Mouse (Mus musculus): Measurements from ENCODE around the gene Ccl7. TPM values are rescaled to one million over a fixed set of nuclear protein-coding genes. Genes with fewer than 3 reads are reported as not detected.

Gene Ccl7
- total and polyA plus RNA-seq, 3 experiments: not detected

DNA sequence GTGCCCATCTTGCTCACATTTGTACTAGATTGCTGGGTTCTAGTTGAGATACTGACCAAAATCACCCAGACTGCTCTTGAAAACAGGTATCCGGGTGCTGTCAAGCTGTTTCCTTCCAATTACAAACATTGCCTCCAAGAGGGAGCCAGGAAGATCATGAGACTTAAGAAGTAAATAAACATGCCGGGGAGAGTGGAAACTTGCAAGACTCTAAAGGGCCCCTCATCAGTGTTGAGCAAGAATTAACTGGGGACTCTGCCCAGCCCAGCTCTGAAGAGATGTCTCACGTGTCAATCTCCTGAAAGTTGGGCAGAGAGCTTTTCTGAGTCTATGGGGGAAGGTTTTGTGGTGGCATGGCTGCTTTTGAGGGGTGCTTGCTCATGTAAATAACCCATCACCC lies 31.5 kb downstream of the Ccl7 start:
- Histone ChIP-seq H3K4me1 (ENCODE audit: insufficient read depth, low read depth, low read length) (no peaks in the 10 kb centered on the region), H3K9me3 (replicated peaks) (peaks cover 34% of the 10 kb centered on the region), H3K27me3 (ENCODE audit: insufficient read depth, low read length) (no peaks in the 10 kb centered on the region), H3K36me3 (replicated peaks) (no peaks in the 10 kb centered on the region), H3K4me3 (ENCODE audit: low read depth, low read length) (no peak overlapping the region)
- TF ChIP-seq POLR2AphosphoS5 (IDR thresholded peaks at IDR 0.05; ENCODE audit: insufficient replicate concordance, low read depth, low read length) (no peak), GATA1 (IDR thresholded peaks at IDR 0.05; ENCODE audit: borderline replicate concordance, low read length) (no peak), CTCF (IDR thresholded peaks at IDR 0.05; ENCODE audit: low read depth, low read length) (no peak), GATA2 (IDR thresholded peaks at IDR 0.05; ENCODE audit: borderline replicate concordance, low read depth, low read length) (no peak), TAL1 (conservative IDR thresholded peaks at IDR 0.05; ENCODE audit: low read depth, low read length) (no peak)
- DNase-seq (ENCODE audit: low spot score) (no peak), ATAC-seq (ENCODE audit: extremely low read depth, insufficient number of reproducible peaks, low FRiP score, poor library complexity, severe bottlenecking) (no peak)

DNA sequence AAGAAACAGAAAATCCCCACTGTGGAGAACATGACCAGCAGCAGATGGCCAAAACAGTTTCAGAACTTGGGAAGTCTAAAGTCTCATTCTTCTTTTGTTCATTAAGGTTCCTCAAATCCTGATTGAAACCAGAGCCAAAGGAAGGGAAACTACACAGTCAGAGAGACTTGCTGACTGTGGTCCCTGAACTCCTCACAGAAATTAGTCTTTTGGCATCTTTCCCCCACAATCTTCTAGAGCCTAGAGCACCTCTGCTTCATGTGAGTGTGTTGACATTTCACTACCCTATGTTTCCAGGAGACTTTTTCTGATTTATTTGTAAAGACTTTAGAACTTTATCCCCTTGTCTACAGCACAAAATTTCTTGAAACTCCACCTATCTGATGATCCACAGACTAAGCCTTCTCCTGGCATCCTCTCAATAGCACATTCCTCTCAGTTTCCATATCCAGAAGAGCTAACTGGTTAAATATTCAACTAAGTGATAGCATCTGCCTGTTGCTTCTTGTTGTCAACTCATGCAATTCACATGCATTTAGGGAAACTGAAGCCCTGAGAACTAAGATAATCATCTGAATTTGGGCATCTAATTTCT lies 32.7 kb downstream of the Ccl7 start:
- Histone ChIP-seq H3K4me3 (ENCODE audit: low read depth, low read length) (no peak overlapping the region), H3K27me3 (ENCODE audit: insufficient read depth, low read length) (no peaks in the 10 kb centered on the region), H3K4me1 (ENCODE audit: insufficient read depth, low read depth, low read length) (no peaks in the 10 kb centered on the region), H3K9me3 (replicated peaks) (peaks cover 27% of the 10 kb centered on the region), H3K36me3 (replicated peaks) (no peaks in the 10 kb centered on the region)
- ATAC-seq (ENCODE audit: extremely low read depth, insufficient number of reproducible peaks, low FRiP score, poor library complexity, severe bottlenecking): no peak
- no peak for DNase-seq (ENCODE audit: low spot score)
- TF ChIP-seq GATA1 (IDR thresholded peaks at IDR 0.05; ENCODE audit: borderline replicate concordance, low read length): no peak
- TF ChIP-seq TAL1 (conservative IDR thresholded peaks at IDR 0.05; ENCODE audit: low read depth, low read length): no peak
- no peak for TF ChIP-seq GATA2 (IDR thresholded peaks at IDR 0.05; ENCODE audit: borderline replicate concordance, low read depth, low read length)
- TF ChIP-seq CTCF (IDR thresholded peaks at IDR 0.05; ENCODE audit: low read depth, low read length): no peak
- no peak for TF ChIP-seq POLR2AphosphoS5 (IDR thresholded peaks at IDR 0.05; ENCODE audit: insufficient replicate concordance, low read depth, low read length)

DNA sequence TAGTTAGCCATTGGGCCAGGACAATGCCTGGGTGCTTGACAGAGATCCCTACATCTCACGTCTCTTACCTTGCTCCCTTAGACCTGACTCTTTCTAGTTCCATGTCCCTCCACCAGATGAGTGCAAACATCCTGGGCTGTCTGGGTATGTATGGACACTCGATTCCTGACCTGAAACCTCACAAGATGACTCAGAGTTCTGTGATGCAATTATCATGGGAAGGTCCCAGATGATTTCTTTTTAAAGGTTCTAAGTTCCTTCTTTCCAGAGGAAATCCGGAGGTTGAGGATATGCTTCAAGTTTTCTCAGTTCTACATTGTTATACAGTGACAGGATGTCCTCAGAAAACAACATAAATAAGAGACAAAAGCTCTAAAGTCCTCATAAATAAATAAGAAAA lies 35.4 kb downstream of the Ccl7 start:
- peaks cover 19% of the 10 kb centered on the region for H3K9me3 ChIP-seq (replicated peaks)
- no peak for DNase-seq (ENCODE audit: low spot score)
- ATAC-seq (ENCODE audit: extremely low read depth, insufficient number of reproducible peaks, low FRiP score, poor library complexity, severe bottlenecking): no peak
- H3K4me3 ChIP-seq (ENCODE audit: low read depth, low read length): no peak overlapping the region
- H3K36me3 ChIP-seq (replicated peaks): no peaks in the 10 kb centered on the region
- no peaks in the 10 kb centered on the region for H3K4me1 ChIP-seq (ENCODE audit: insufficient read depth, low read depth, low read length)
- no peaks in the 10 kb centered on the region for H3K27me3 ChIP-seq (ENCODE audit: insufficient read depth, low read length)
- TF ChIP-seq POLR2AphosphoS5 (IDR thresholded peaks at IDR 0.05; ENCODE audit: insufficient replicate concordance, low read depth, low read length) (no peak), GATA2 (IDR thresholded peaks at IDR 0.05; ENCODE audit: borderline replicate concordance, low read depth, low read length) (no peak), CTCF (IDR thresholded peaks at IDR 0.05; ENCODE audit: low read depth, low read length) (no peak), TAL1 (conservative IDR thresholded peaks at IDR 0.05; ENCODE audit: low read depth, low read length) (no peak), GATA1 (IDR thresholded peaks at IDR 0.05; ENCODE audit: borderline replicate concordance, low read length) (no peak)

DNA sequence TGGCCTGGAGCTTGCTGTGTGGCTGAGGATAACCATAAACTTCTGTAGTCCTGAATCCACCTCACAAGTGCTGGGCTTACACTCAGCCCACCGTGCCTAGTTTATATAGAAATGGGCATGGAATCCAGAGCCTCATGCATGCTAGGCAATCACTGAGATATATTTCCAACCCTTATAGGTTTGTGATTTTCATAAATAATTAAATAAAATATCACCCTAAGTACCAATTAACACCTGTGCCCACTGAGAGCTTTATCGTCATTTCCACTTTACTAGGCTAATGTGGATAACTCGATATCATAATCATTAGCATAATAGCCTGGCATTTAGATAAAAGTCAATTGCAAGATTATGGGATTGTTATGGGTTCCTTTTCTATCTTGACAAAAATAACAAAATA lies 38.8 kb downstream of the Ccl7 start:
- H3K4me1 ChIP-seq (ENCODE audit: insufficient read depth, low read depth, low read length): no peaks in the 10 kb centered on the region
- no peak overlapping the region for H3K4me3 ChIP-seq (ENCODE audit: low read depth, low read length)
- ATAC-seq (ENCODE audit: extremely low read depth, insufficient number of reproducible peaks, low FRiP score, poor library complexity, severe bottlenecking) (no peak), DNase-seq (ENCODE audit: low spot score) (no peak)
- H3K27me3 ChIP-seq (ENCODE audit: insufficient read depth, low read length): no peaks in the 10 kb centered on the region
- TF ChIP-seq CTCF (IDR thresholded peaks at IDR 0.05; ENCODE audit: low read depth, low read length) (no peak), GATA1 (IDR thresholded peaks at IDR 0.05; ENCODE audit: borderline replicate concordance, low read length) (no peak), POLR2AphosphoS5 (IDR thresholded peaks at IDR 0.05; ENCODE audit: insufficient replicate concordance, low read depth, low read length) (no peak), GATA2 (IDR thresholded peaks at IDR 0.05; ENCODE audit: borderline replicate concordance, low read depth, low read length) (no peak), TAL1 (conservative IDR thresholded peaks at IDR 0.05; ENCODE audit: low read depth, low read length) (no peak)
- H3K9me3 ChIP-seq (replicated peaks): peaks cover 16% of the 10 kb centered on the region
- no peaks in the 10 kb centered on the region for H3K36me3 ChIP-seq (replicated peaks)

Other genes with a start within 250 kb of the Ccl7 start
- gene 5530401A14Rik, start 185.0 kb upstream of the Ccl7 start, total RNA-seq (2014; fragmentation: Nextera tagmentation): 0.23 and 0.34 TPM in 2 replicates
- gene 5530401A14Rik, start 185.0 kb upstream of the Ccl7 start, total RNA-seq (2017): 0.05 TPM in 1 of 2 replicates, not detected in the other
- not detected in 2 replicates for gene 5530401A14Rik, start 185.0 kb upstream of the Ccl7 start, polyA plus RNA-seq (2012)
- not detected in 2 replicates for gene Asic2, start 77.3 kb upstream of the Ccl7 start, total RNA-seq (2014; fragmentation: Nextera tagmentation)
- 0.12 and 0.16 TPM in 2 replicates for gene Asic2, start 77.3 kb upstream of the Ccl7 start, total RNA-seq (2017)
- not detected in 2 replicates for gene Asic2, start 77.3 kb upstream of the Ccl7 start, polyA plus RNA-seq (2012)
- not detected in 2 replicates for gene Ccl2, start 10.1 kb upstream of the Ccl7 start, total RNA-seq (2014; fragmentation: Nextera tagmentation)
- gene Ccl2, start 10.1 kb upstream of the Ccl7 start, total RNA-seq (2017): not detected in 2 replicates
- not detected in 2 replicates for gene Ccl2, start 10.1 kb upstream of the Ccl7 start, polyA plus RNA-seq (2012)
- not detected in 2 replicates for gene Gm17268, start 7.2 kb upstream of the Ccl7 start, total RNA-seq (2014; fragmentation: Nextera tagmentation)
- not detected in 2 replicates for gene Gm17268, start 7.2 kb upstream of the Ccl7 start, total RNA-seq (2017)
- gene Gm17268, start 7.2 kb upstream of the Ccl7 start, polyA plus RNA-seq (2012): not detected in 2 replicates
- not detected in 2 replicates for gene Ccl11, start 12.1 kb downstream of the Ccl7 start, total RNA-seq (2014; fragmentation: Nextera tagmentation)
- gene Ccl11, start 12.1 kb downstream of the Ccl7 start, total RNA-seq (2017): not detected in 2 replicates
- gene Ccl11, start 12.1 kb downstream of the Ccl7 start, polyA plus RNA-seq (2012): not detected in 2 replicates
- gene Ccl12, start 56.1 kb downstream of the Ccl7 start, total RNA-seq (2014; fragmentation: Nextera tagmentation): not detected in 2 replicates
- gene Ccl12, start 56.1 kb downstream of the Ccl7 start, total RNA-seq (2017): not detected in 2 replicates
- gene Ccl12, start 56.1 kb downstream of the Ccl7 start, polyA plus RNA-seq (2012): not detected in 2 replicates
- not detected in 2 replicates for gene Ccl8, start 69.5 kb downstream of the Ccl7 start, total RNA-seq (2014; fragmentation: Nextera tagmentation)
- not detected in 2 replicates for gene Ccl8, start 69.5 kb downstream of the Ccl7 start, total RNA-seq (2017)
- gene Ccl8, start 69.5 kb downstream of the Ccl7 start, polyA plus RNA-seq (2012): not detected in 2 replicates